Comparison of ENCODE assay signal across 8 mouse cellular contexts in the genomic region with DNA sequence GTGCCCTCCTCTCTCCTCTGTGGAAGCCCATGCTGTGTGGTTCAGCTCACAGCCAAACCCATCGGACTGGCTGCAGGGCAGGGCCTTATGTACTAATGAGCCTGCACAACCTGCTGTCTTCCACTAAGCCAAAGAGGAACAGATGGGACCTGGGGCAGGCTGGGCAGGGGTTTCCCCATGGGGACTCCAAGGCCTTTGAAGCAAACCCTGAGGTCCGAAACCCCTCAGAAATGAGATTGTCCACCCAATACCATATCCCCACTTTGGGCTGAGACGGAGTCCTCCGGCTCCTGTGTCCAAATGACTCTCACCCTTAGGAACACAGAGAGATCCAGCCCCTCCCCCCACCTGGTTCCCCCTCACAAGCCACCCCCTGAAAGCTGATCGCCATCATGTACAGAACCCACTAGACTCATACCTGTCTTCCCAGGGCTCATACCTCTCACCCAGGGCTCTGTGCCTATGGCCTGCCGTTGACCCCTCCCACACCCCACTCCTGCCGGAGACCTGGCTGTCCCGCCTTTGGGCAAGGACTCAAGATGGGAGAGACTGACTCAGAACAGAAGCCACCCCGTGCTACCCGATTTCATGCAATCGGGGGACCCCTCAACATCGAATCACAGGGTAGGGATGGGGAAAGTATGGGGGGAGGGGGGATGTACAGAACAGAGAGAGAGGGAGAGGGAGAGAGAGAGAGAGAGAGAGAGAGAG. TPM values are rescaled to one million over a fixed set of nuclear protein-coding genes. Genes with fewer than 3 reads are reported as not detected.
DNase-seq lines count a peak whose midpoint lies in the region; ATAC-seq and TF ChIP-seq lines count a peak whose summit lies in the region.

No protein-coding gene starts in this region.

- H3K9me3 ChIP-seq in forebrain, embryonic 16.5 days (ENCODE audit: control insufficient read depth, low read length): no peaks in the 10 kb centered on the region
- no peaks in the 10 kb centered on the region for H3K9me3 ChIP-seq in limb, embryonic 10.5 days (replicated peaks)

- no peak for DNase-seq in left cerebral cortex, adult 2 months (ENCODE audit: extremely low spot score in 1 of 2, low spot score in 2 of 2)
- no peak for DNase-seq in left cerebral cortex, adult 18-20 months (ENCODE audit: low spot score in 2 of 2)
- peak; percentile 91 for DNase-seq in cerebellum, adult 11-12 months
- peak; percentile 71 for DNase-seq in limb, embryonic 10.5 days (ENCODE audit: low spot score)
- peak; percentile 62 for DNase-seq in neural tube, embryonic 10.5 days (ENCODE audit: extremely low spot score, low spot score)
- no peak for DNase-seq in gastrocnemius, adult 18-20 months (ENCODE audit: low spot score)
- DNase-seq in ovary, adult 18-20 months (ENCODE audit: low spot score): no peak

- intact Hi-C loops in left cerebral cortex, adult 2 months (cut with DNase I): no loop called here

- H3K4me1 ChIP-seq in forebrain, embryonic 16.5 days (replicated peaks; ENCODE audit: control insufficient read depth, insufficient read depth, low read length): peaks cover 48% of the 10 kb centered on the region
- peaks cover 38% of the 10 kb centered on the region for H3K4me1 ChIP-seq in limb, embryonic 10.5 days

- peak overlapping the region; percentile 63 for H3K4me3 ChIP-seq in left cerebral cortex, adult 2 months
- peak overlapping the region; percentile 78 for H3K4me3 ChIP-seq in forebrain, embryonic 16.5 days (replicated peaks; ENCODE audit: low read length)
- peak overlapping the region; percentile 86 for H3K4me3 ChIP-seq in limb, embryonic 10.5 days

- ATAC-seq in forebrain, embryonic 16.5 days: peak; percentile 61

- TF ChIP-seq CTCF in left cerebral cortex, adult 2 months (IDR thresholded peaks at IDR 0.05): no peak

- peak overlapping the region; percentile 68 for H3K4me2 ChIP-seq in forebrain, embryonic 16.5 days (ENCODE audit: low read length)

- peak overlapping the region; percentile 76 for H3K27ac ChIP-seq in left cerebral cortex, adult 2 months
- peak overlapping the region; percentile 89 for H3K27ac ChIP-seq in forebrain, embryonic 16.5 days (ENCODE audit: low read length)
- peak overlapping the region; percentile 98 for H3K27ac ChIP-seq in limb, embryonic 10.5 days

- no peaks in the 10 kb centered on the region for H3K27me3 ChIP-seq in forebrain, embryonic 16.5 days (replicated peaks; ENCODE audit: control insufficient read depth, insufficient read depth, low read length)
- no peaks in the 10 kb centered on the region for H3K27me3 ChIP-seq in limb, embryonic 10.5 days (ENCODE audit: low read depth, poor library complexity, severe bottlenecking)

- 2% methylated on average over 12 of the region's 12 CpGs for WGBS in forebrain, embryonic 16.5 days
- 16% methylated on average over 12 of the region's 12 CpGs for WGBS in limb, embryonic 10.5 days

- H3K36me3 ChIP-seq in forebrain, embryonic 16.5 days (ENCODE audit: control insufficient read depth, insufficient read depth): no peaks in the 10 kb centered on the region
- peaks cover 32% of the 10 kb centered on the region for H3K36me3 ChIP-seq in limb, embryonic 10.5 days

- peak overlapping the region; percentile 97 for H3K9ac ChIP-seq in forebrain, embryonic 16.5 days (replicated peaks; ENCODE audit: low read depth, low read length)

RNA-seq across cellular contexts. Expression of a gene that starts 17.9 kb away (rescaled TPM):
- 10 to 100 TPM; 63.2 to 71.5 TPM for total RNA-seq in left cerebral cortex, adult 2 months (2021)
- total RNA-seq in left cerebral cortex, adult 18-20 months (2021): 10 to 100 TPM; 56.0 to 60.5 TPM
- polyA plus RNA-seq in forebrain, embryonic 16.5 days (2015; fragmentation: Nextera tagmentation; extraction: Ambion mirVana): 20.5 and 23.0 TPM in 2 replicates
- polyA plus RNA-seq in limb, embryonic 10.5 days (2016; fragmentation: Nextera tagmentation; extraction: Ambion mirVana): 13.2 and 17.1 TPM in 2 replicates
- total RNA-seq in gastrocnemius, adult 18-20 months (2021): 10 to 100 TPM; 53.2 to 68.6 TPM

RNA-seq across cellular contexts. Expression of a gene that starts 52.5 kb away (rescaled TPM):
- 10 to 100 TPM; 87.4 to 91.7 TPM for total RNA-seq in left cerebral cortex, adult 2 months (2021)
- total RNA-seq in left cerebral cortex, adult 18-20 months (2021): 10 to 100 TPM; 89.8 to 94.3 TPM
- 19.1 and 20.1 TPM in 2 replicates for polyA plus RNA-seq in forebrain, embryonic 16.5 days (2015; fragmentation: Nextera tagmentation; extraction: Ambion mirVana)
- 70.6 and 95.2 TPM in 2 replicates for polyA plus RNA-seq in limb, embryonic 10.5 days (2016; fragmentation: Nextera tagmentation; extraction: Ambion mirVana)
- 1 to 10 TPM; 7.2 to 8.9 TPM for total RNA-seq in gastrocnemius, adult 18-20 months (2021)

Comparison
In these comparisons a context has a peak if more than half of its experiments do, and no peak if none do; other contexts are left out.
1. DNase-seq: peak in cerebellum, adult 11-12 months (single experiment), limb, embryonic 10.5 days (single experiment) and neural tube, embryonic 10.5 days (single experiment); none in left cerebral cortex, adult 2 months (0 of 2), left cerebral cortex, adult 18-20 months (0 of 2), gastrocnemius, adult 18-20 months (single experiment) and ovary, adult 18-20 months (single experiment).
2. RNA of a gene that starts 52.5 kb away (total RNA-seq): 89.8 to 94.3 TPM in left cerebral cortex, adult 18-20 months and 87.4 to 91.7 TPM in left cerebral cortex, adult 2 months; 7.2 to 8.9 TPM in gastrocnemius, adult 18-20 months; every median in the first group is over 4 times any median in the second.
3. Peak in every context shown above with its lines, with median percentiles within 50 percentile points of each other: H3K27ac ChIP-seq and H3K4me3 ChIP-seq.